Mouse (Mus musculus): ENCODE results near the gene Mypop. TPM values are rescaled to one million over a fixed set of nuclear protein-coding genes. Genes with fewer than 3 reads are reported as not detected.

Gene Mypop
- total RNA-seq, 2 experiments from 2014 or later = 44.9 to 48.3 TPM

Other genes with a start within 250 kb of the Mypop start
- not detected for gene Psg19, start 192.7 kb upstream of the Mypop start, total RNA-seq (2021)
- gene Psg17, start 169.6 kb upstream of the Mypop start, total RNA-seq (2021) = not detected
- 1 to 10 TPM; 1.9 to 2.2 TPM for gene Mill2, start 151.3 kb upstream of the Mypop start, total RNA-seq (2021)
- gene Pglyrp1, start 119.9 kb upstream of the Mypop start, total RNA-seq (2021) = 10 to 100 TPM in 1 of 2 experiments, 1 to 10 TPM in 1; 8.6 to 17.9 TPM
- gene Ccdc61, start 80.8 kb upstream of the Mypop start, total RNA-seq (2021) = 10 to 100 TPM in 1 of 2 experiments, 1 to 10 TPM in 1; 9.5 to 13.5 TPM
- 10 to 100 TPM; 69.2 to 93.3 TPM for gene Nova2, start 65.4 kb upstream of the Mypop start, total RNA-seq (2021)
- under 1 TPM; 0.17 to 0.70 TPM for gene Nanos2, start 3.8 kb upstream of the Mypop start, total RNA-seq (2021)
- gene Irf2bp1, start 12.8 kb downstream of the Mypop start, total RNA-seq (2021) = 10 to 100 TPM; 51.7 to 53.5 TPM
- gene Foxa3, start 32.3 kb downstream of the Mypop start, total RNA-seq (2021) = not detected
- 100 to 1,000 TPM; 111 to 113 TPM for gene Sympk, start 33.1 kb downstream of the Mypop start, total RNA-seq (2021)
- under 1 TPM in 1 of 2 experiments, not detected in 1; 0.10 TPM for gene Rsph6a, start 63.4 kb downstream of the Mypop start, total RNA-seq (2021)
- gene Dmwd, start 85.0 kb downstream of the Mypop start, total RNA-seq (2021) = 100 to 1,000 TPM; 151 to 152 TPM
- 10 to 100 TPM; 26.7 to 39.3 TPM for gene Dmpk, start 92.6 kb downstream of the Mypop start, total RNA-seq (2021)
- gene Six5, start 103.3 kb downstream of the Mypop start, total RNA-seq (2021) = 1 to 10 TPM; 1.8 to 2.6 TPM
- under 1 TPM; 0.42 to 0.49 TPM for gene Gm4969, start 127.1 kb downstream of the Mypop start, total RNA-seq (2021)
- 10 to 100 TPM; 13.2 to 14.2 TPM for gene Fbxo46, start 128.6 kb downstream of the Mypop start, total RNA-seq (2021)
- gene Qpctl, start 158.0 kb downstream of the Mypop start, total RNA-seq (2021) = 10 to 100 TPM; 17.9 to 19.7 TPM
- gene Snrpd2, start 158.5 kb downstream of the Mypop start, total RNA-seq (2021) = 10 to 100 TPM; 72.4 to 84.8 TPM
- gene Gipr, start 174.9 kb downstream of the Mypop start, total RNA-seq (2021) = under 1 TPM; 0.37 to 0.77 TPM
- 100 to 1,000 TPM; 157 to 164 TPM for gene Eml2, start 185.2 kb downstream of the Mypop start, total RNA-seq (2021)
- gene Gpr4, start 221.3 kb downstream of the Mypop start, total RNA-seq (2021) = 1 to 10 TPM; 2.2 to 2.5 TPM
- 10 to 100 TPM; 36.5 to 41.5 TPM for gene Opa3, start 237.1 kb downstream of the Mypop start, total RNA-seq (2021)

All from layer of hippocampus, postnatal 25 days (tissue).